Mouse (Mus musculus): ENCODE data around the gene Atxn7. TPM values are rescaled to one million over a fixed set of nuclear protein-coding genes. Genes with fewer than 3 reads are reported as not detected.

The Atxn7 gene
- polyA plus RNA-seq, 1 experiment from 2014 or later = 4.0 TPM

DNA sequence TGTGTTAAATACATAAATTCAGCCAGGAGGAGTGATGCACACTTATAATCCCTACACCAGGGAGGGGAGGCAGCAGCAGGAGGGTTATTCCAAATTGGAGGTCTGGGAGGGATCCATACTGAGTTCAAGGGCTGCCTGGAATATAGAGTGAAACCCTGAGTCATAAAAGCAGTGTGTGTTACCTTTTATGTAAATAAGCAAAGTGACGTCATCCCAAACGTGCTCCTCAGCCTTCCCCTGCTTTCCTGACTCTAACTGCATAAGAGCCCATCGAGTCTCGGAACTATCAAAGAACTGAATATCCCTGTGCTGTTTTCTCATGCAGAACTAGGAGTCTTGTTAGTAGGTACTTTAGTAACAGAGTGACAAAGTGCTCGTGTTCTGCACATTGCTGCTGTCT lies 102.1 kb downstream of the Atxn7 start:
- Histone ChIP-seq H3K36me3 (ENCODE audit: insufficient read depth, low read length) (0 out of 2 replicates have a peak, but pooled peaks cover 4% of the 10 kb centered on the region), H3K27me3 (ENCODE audit: insufficient read depth, low read length) (no peaks in the 10 kb centered on the region), H3K9me3 (replicated peaks; ENCODE audit: low read length) (no peaks in the 10 kb centered on the region), H3K27ac (no peak overlapping the region), H3K9ac (ENCODE audit: low read depth, low read length) (no peak overlapping the region), H3K4me1 (replicated peaks; ENCODE audit: insufficient read depth, low read length) (0 out of 2 replicates have a peak, but pooled peaks cover 4% of the 10 kb centered on the region), H3K4me2 (ENCODE audit: low read length) (no peak overlapping the region), H3K4me3 (replicated peaks; ENCODE audit: low read depth, low read length) (no peak overlapping the region)
- no peak for DNase-seq (ENCODE audit: low spot score)
- no peak for ATAC-seq (replicated peaks; ENCODE audit: low FRiP score, low read depth)
- TF ChIP-seq CTCF (IDR thresholded peaks at IDR 0.05; ENCODE audit: low read depth) = no peak
- WGBS = 53% methylated on average over 5 of the region's 5 CpGs

DNA sequence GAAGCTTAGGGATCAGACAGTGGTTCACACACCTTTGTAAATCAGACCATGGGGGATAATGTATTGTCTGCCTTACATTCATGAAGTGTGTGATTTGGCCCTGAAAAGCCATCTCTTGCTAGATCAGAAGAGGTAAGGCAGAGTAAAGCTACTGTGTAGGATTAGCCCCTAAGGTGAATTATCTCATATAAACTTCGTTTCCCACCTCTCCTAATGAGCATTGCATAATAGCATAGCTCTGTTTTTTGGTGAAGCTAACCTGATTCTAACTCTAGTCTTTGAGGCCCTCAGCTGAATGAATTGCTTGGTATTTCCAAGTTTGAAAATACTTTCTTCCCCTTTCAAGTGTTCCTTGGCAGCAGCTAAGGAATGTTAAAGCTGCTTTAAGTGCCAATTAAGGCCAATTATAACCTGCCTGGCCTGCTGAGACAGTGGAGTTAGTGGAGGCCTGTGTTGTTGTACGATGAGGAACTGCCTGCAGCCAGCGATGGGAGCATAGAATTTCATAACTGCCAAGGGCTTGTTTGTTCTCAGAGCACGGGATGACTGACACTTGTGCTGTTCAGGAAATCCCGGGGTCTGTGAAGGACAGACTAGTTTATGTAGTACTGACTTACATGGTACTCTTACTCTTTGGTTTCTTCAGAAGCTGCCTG lies 103.4 kb downstream of the Atxn7 start:
- no peak for ATAC-seq (replicated peaks; ENCODE audit: low FRiP score, low read depth)
- WGBS = 30% methylated on average over 5 of the region's 5 CpGs
- no peak for DNase-seq (ENCODE audit: low spot score)

DNA sequence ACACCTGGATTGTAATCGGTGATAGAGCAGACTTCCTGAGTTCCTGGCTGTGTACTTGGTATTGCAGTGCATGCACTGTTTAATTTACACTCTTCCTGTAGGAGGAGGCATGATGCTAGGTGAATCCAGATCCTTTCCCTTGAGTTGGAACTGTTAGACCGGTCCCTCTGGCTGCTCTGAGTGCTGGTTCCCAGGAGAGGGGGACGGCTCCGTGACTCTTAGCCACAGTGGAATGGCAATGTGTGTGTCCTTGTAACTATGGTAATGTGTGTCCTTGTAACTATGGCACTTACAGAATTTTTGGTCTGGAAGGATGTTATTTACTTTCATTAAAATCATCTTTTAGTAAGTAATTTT lies 103.9 kb downstream of the Atxn7 start:
- Histone ChIP-seq H3K9ac (ENCODE audit: low read depth, low read length) (no peak overlapping the region), H3K36me3 (ENCODE audit: insufficient read depth, low read length) (no peaks in the 10 kb centered on the region), H3K4me3 (replicated peaks; ENCODE audit: low read depth, low read length) (no peak overlapping the region), H3K27ac (no peak overlapping the region), H3K4me1 (replicated peaks; ENCODE audit: insufficient read depth, low read length) (0 out of 2 replicates have a peak, but pooled peaks cover 4% of the 10 kb centered on the region), H3K27me3 (ENCODE audit: insufficient read depth, low read length) (no peaks in the 10 kb centered on the region), H3K9me3 (replicated peaks; ENCODE audit: low read length) (no peaks in the 10 kb centered on the region), H3K4me2 (ENCODE audit: low read length) (no peak overlapping the region)
- DNase-seq (ENCODE audit: low spot score) (no peak), ATAC-seq (replicated peaks; ENCODE audit: low FRiP score, low read depth) (no peak)
- TF ChIP-seq CTCF (IDR thresholded peaks at IDR 0.05; ENCODE audit: low read depth) = no peak
- 67% methylated on average over 4 of the region's 4 CpGs for WGBS

More for the DNA sequence above, 103.4 kb downstream of the Atxn7 start:
- Histone ChIP-seq H3K4me1 (replicated peaks; ENCODE audit: insufficient read depth, low read length) (0 out of 2 replicates have a peak, but pooled peaks cover 4% of the 10 kb centered on the region), H3K4me3 (replicated peaks; ENCODE audit: low read depth, low read length) (no peak overlapping the region), H3K36me3 (ENCODE audit: insufficient read depth, low read length) (no peaks in the 10 kb centered on the region), H3K27me3 (ENCODE audit: insufficient read depth, low read length) (no peaks in the 10 kb centered on the region), H3K27ac (no peak overlapping the region), H3K4me2 (ENCODE audit: low read length) (no peak overlapping the region), H3K9me3 (replicated peaks; ENCODE audit: low read length) (no peaks in the 10 kb centered on the region), H3K9ac (ENCODE audit: low read depth, low read length) (no peak overlapping the region)
- no peak for TF ChIP-seq CTCF (IDR thresholded peaks at IDR 0.05; ENCODE audit: low read depth)

DNA sequence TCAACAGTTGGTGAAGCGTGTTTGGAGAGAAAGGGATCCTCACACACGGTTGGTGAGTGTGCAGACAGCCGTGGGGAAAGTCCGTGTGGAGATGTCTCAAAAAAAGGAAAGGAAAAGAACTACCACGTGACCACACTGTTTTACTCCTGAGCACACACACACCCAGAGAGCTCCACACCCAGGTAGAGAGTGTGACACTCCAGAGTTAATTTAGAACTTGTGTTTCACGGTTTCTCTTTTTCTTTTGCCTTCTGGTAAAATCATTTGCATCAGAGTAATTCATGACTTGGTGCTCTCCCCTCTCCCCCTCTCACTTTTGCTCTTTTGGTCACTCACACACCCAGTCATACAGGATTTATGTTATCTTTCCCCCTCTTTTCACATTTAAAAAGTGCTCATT lies 105.0 kb downstream of the Atxn7 start:
- DNase-seq (ENCODE audit: low spot score) (no peak), ATAC-seq (replicated peaks; ENCODE audit: low FRiP score, low read depth) (no peak)
- no peak overlapping the region; the same call in 1 of the 2 replicates for H3K27ac ChIP-seq
- 68% methylated on average over 6 of the region's 6 CpGs for WGBS
- H3K36me3 ChIP-seq (ENCODE audit: insufficient read depth, low read length) = no peaks in the 10 kb centered on the region
- peaks cover 11% of the 10 kb centered on the region for H3K4me1 ChIP-seq (replicated peaks; ENCODE audit: insufficient read depth, low read length)
- no peak for TF ChIP-seq CTCF (IDR thresholded peaks at IDR 0.05; ENCODE audit: low read depth)
- no peak overlapping the region for H3K4me2 ChIP-seq (ENCODE audit: low read length)
- no peak overlapping the region for H3K9ac ChIP-seq (ENCODE audit: low read depth, low read length)
- no peak overlapping the region for H3K4me3 ChIP-seq (replicated peaks; ENCODE audit: low read depth, low read length)
- H3K27me3 ChIP-seq (ENCODE audit: insufficient read depth, low read length) = no peaks in the 10 kb centered on the region
- H3K9me3 ChIP-seq (replicated peaks; ENCODE audit: low read length) = no peaks in the 10 kb centered on the region

DNA sequence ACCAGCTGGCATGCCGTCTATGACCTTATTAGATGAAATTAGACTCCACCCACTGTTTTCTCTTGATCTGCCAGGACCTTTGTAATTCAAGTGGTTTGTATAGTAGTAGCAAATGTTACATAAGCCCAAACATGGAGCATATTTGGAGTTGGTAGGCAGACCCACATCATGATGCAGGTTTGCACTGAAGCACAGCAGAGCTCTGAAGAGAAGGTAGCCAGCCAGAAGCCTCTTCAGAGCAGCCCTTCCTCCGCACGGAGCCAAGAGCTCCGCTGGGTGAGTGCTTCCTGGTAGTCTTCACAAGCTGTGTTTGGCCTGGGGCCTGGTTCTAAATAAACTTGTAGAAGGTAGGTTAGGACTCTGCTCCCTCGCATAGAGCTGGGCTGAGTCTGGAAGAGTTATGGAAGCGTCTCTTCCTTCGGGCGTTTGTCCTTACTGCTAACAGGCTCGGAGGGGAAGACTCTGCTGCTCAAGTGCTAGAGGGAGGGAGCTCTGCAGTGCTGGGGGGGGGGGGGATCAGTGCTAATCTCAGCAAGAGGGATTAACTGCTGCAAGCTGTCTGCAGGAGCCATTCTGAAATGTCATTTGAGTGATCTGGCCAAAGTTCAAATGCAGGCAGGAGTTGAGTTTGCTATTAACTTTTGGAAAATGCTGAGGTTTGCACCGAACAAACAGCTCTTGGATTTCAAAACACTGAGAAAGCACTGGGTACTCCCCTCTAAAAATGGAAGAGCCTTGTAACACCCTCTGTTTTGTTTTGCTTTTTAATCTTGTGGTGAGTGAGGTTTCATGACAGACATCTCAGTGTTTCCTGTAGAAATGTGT lies 106.6 kb downstream of the Atxn7 start:
- H3K9ac ChIP-seq (ENCODE audit: low read depth, low read length) = peak overlapping the region; percentile 40; the same call in 1 of the 2 replicates
- H3K27ac ChIP-seq = peak overlapping the region; percentile 89
- no peak overlapping the region for H3K4me3 ChIP-seq (replicated peaks; ENCODE audit: low read depth, low read length)
- no peaks in the 10 kb centered on the region for H3K9me3 ChIP-seq (replicated peaks; ENCODE audit: low read length)
- no peaks in the 10 kb centered on the region for H3K27me3 ChIP-seq (ENCODE audit: insufficient read depth, low read length)
- peaks cover 15% of the 10 kb centered on the region for H3K4me1 ChIP-seq (replicated peaks; ENCODE audit: insufficient read depth, low read length)
- ATAC-seq (replicated peaks; ENCODE audit: low FRiP score, low read depth) = peak; percentile 84
- WGBS = 18% methylated on average over 10 of the region's 10 CpGs
- H3K36me3 ChIP-seq (ENCODE audit: insufficient read depth, low read length) = no peaks in the 10 kb centered on the region
- peak overlapping the region; percentile 28 for H3K4me2 ChIP-seq (ENCODE audit: low read length)
- DNase-seq (ENCODE audit: low spot score) = peak; percentile 46
- TF ChIP-seq CTCF (IDR thresholded peaks at IDR 0.05; ENCODE audit: low read depth) = no peak

DNA sequence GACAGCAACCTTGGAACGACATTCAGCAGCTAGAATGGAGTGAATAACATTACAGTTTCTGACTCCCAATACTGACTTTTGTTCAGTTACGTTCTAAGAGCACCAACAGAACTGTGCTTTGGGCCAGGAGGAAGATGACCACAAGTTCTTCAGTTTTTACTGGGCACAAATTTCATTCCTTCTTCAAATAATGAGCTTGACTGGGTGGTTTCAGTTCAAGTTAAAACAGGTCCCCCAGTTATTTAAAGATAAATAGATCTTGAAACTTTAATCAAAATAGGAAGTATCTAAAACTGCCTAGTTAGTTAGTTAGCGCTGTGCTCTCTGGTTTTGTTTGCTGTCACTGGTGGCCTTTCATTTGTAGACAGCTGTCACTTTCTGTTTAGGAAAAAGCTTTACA lies 107.3 kb downstream of the Atxn7 start:
- H3K9me3 ChIP-seq (replicated peaks; ENCODE audit: low read length) = no peaks in the 10 kb centered on the region
- H3K4me3 ChIP-seq (replicated peaks; ENCODE audit: low read depth, low read length) = no peak overlapping the region
- DNase-seq (ENCODE audit: low spot score) (no peak), ATAC-seq (replicated peaks; ENCODE audit: low FRiP score, low read depth) (no peak)
- H3K27me3 ChIP-seq (ENCODE audit: insufficient read depth, low read length) = no peaks in the 10 kb centered on the region
- H3K4me1 ChIP-seq (replicated peaks; ENCODE audit: insufficient read depth, low read length) = peaks cover 15% of the 10 kb centered on the region
- no peak for TF ChIP-seq CTCF (IDR thresholded peaks at IDR 0.05; ENCODE audit: low read depth)
- H3K27ac ChIP-seq = peak overlapping the region; percentile 89
- no peak overlapping the region for H3K9ac ChIP-seq (ENCODE audit: low read depth, low read length)
- 52% methylated on average over 3 of the region's 3 CpGs for WGBS
- H3K36me3 ChIP-seq (ENCODE audit: insufficient read depth, low read length) = no peaks in the 10 kb centered on the region
- H3K4me2 ChIP-seq (ENCODE audit: low read length) = 0 out of 2 replicates have a peak overlapping the region, but pooled peaks have one; percentile 28
